9 mouse cellular contexts compared by ENCODE assay signal in the genomic region with DNA sequence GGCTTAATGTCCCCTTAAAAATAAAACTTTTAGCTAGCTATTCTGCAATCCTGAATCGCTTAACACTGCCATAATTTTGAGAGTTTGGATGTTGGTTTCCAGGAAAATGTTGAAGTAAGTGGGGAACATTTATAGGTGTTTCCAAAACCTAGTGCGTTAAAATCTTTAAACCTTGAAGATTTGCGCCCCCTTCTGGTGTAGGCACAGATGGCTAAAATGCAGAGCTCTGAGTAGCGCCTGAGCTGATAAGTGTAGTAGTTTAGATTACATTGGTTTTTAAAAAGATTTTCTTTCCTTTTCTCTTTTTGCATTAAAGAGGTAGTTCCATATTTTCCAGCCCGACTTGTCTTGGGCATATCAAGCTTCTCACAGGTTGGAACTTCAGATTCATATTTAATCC. TPM values are rescaled to one million over a fixed set of nuclear protein-coding genes. Genes with fewer than 3 reads are reported as not detected.
DNase-seq lines count a peak whose midpoint lies in the region; ATAC-seq and TF ChIP-seq lines count a peak whose summit lies in the region.
"Had no signal": no experiment of that assay in that cellular context is flagged by ENCODE, and none has a peak within 500 bp of the region (broad histone marks: within the 10 kb centered on the region; RNA-seq: fewer than 3 reads in every experiment).

No protein-coding gene starts in this region.

- no peaks in the 10 kb centered on the region for H3K27me3 ChIP-seq in heart, embryonic 12.5 days (replicated peaks)
- H3K27me3 ChIP-seq in midbrain, postnatal 0 days (ENCODE audit: insufficient read depth, low read length), result no peaks in the 10 kb centered on the region
- H3K27me3 ChIP-seq: lung, embryonic 15.5 days had no signal

- 44% methylated on average over 5 of the region's 5 CpGs for WGBS in heart, embryonic 12.5 days
- WGBS in midbrain, postnatal 0 days, result 44% methylated on average over 5 of the region's 5 CpGs

- ATAC-seq in heart, embryonic 12.5 days (ENCODE audit: insufficient number of reproducible peaks, low FRiP score), result no peak
- no peak for ATAC-seq in midbrain, postnatal 0 days (ENCODE audit: low FRiP score)

- peak; percentile 79 for TF ChIP-seq CTCF in midbrain, postnatal 0 days (IDR thresholded peaks at IDR 0.05)

- peaks cover 27% of the 10 kb centered on the region for H3K4me1 ChIP-seq in heart, embryonic 12.5 days (replicated peaks)
- no peaks in the 10 kb centered on the region for H3K4me1 ChIP-seq in midbrain, postnatal 0 days (ENCODE audit: insufficient read depth, low read length)
- H3K4me1 ChIP-seq: lung, embryonic 15.5 days had no signal

- no peak overlapping the region for H3K4me3 ChIP-seq in heart, embryonic 12.5 days
- H3K4me3 ChIP-seq in midbrain, postnatal 0 days (ENCODE audit: low read depth, low read length), result no peak overlapping the region
- H3K4me3 ChIP-seq: lung, embryonic 15.5 days had no signal

- peaks cover 50% of the 10 kb centered on the region for H3K36me3 ChIP-seq in heart, embryonic 12.5 days
- H3K36me3 ChIP-seq in midbrain, postnatal 0 days (ENCODE audit: insufficient read depth, low read length), result no peaks in the 10 kb centered on the region

- DNase-seq in heart, postnatal 10 days, result peak; percentile 71 to 84
- peak; percentile 56 to 62 for DNase-seq in B cell, adult 2 months
- peak; percentile 14 for DNase-seq in T-cell, adult 2 months (ENCODE audit: low spot score)
- DNase-seq in embryo, embryonic 9.5 days (ENCODE audit: extremely low spot score), result peak; percentile 53
- DNase-seq in layer of hippocampus, adult 9-10 months (ENCODE audit: low spot score), result peak; percentile 51
- DNase-seq in midbrain, postnatal 0 days (ENCODE audit: low spot score), result peak; percentile 76
- no peak for DNase-seq in Muller cell, postnatal 12 days (ENCODE audit: inconsistent ontology term)

- H3K27ac ChIP-seq in heart, embryonic 12.5 days (ENCODE audit: poor library complexity, severe bottlenecking), result no peak overlapping the region
- no peak overlapping the region for H3K27ac ChIP-seq in midbrain, postnatal 0 days (ENCODE audit: low read depth, low read length)
- H3K27ac ChIP-seq: lung, embryonic 15.5 days had no signal

- intact Hi-C loops in heart, postnatal 10 days (cut with DNase I), result loop anchor here (1.0 to 2.0 kb wide), 2 partner anchors 161 to 169 kb away; no protein-coding TSS in a partner anchor

- H3K9me3 ChIP-seq in heart, embryonic 12.5 days (replicated peaks), result no peaks in the 10 kb centered on the region
- H3K9me3 ChIP-seq in midbrain, postnatal 0 days (ENCODE audit: low read length), result no peaks in the 10 kb centered on the region
- H3K9me3 ChIP-seq: lung, embryonic 15.5 days had no signal

- no peak overlapping the region for H3K9ac ChIP-seq in heart, embryonic 12.5 days
- no peak overlapping the region for H3K9ac ChIP-seq in midbrain, postnatal 0 days (replicated peaks; ENCODE audit: low read length, poor library complexity, severe bottlenecking)
- H3K9ac ChIP-seq: lung, embryonic 15.5 days had no signal

- no peak overlapping the region for H3K4me2 ChIP-seq in heart, embryonic 12.5 days
- H3K4me2 ChIP-seq in midbrain, postnatal 0 days (ENCODE audit: low read depth, low read length, poor library complexity, severe bottlenecking), result no peak overlapping the region
- H3K4me2 ChIP-seq: lung, embryonic 15.5 days had no signal

RNA-seq across cellular contexts. Expression of a gene that starts 38.1 kb away (rescaled TPM):
- 1 to 10 TPM; 1.1 to 1.3 TPM for total RNA-seq in heart, postnatal 10 days (2021)
- polyA plus RNA-seq in heart, embryonic 12.5 days (2016; fragmentation: Nextera tagmentation; extraction: Ambion mirVana), result 0.83 and 1.1 TPM in 2 replicates
- 0.49 and 0.90 TPM in 2 replicates for total RNA-seq in midbrain, postnatal 0 days (2014; rRNA removed)
- 0.59 and 0.83 TPM in 2 replicates for polyA plus RNA-seq in midbrain, postnatal 0 days (2015; fragmentation: Nextera tagmentation; extraction: Ambion mirVana)

RNA-seq across cellular contexts. Expression of a gene that starts 40.0 kb away (rescaled TPM):
- not detected for total RNA-seq in heart, postnatal 10 days (2021)
- polyA plus RNA-seq in heart, embryonic 12.5 days (2016; fragmentation: Nextera tagmentation; extraction: Ambion mirVana), result 0.17 and 0.23 TPM in 2 replicates
- total RNA-seq in midbrain, postnatal 0 days (2014; rRNA removed), result not detected in 2 replicates
- polyA plus RNA-seq in midbrain, postnatal 0 days (2015; fragmentation: Nextera tagmentation; extraction: Ambion mirVana), result not detected in 2 replicates

RNA-seq across cellular contexts. Expression of a gene that starts 48.3 kb away (rescaled TPM):
- 100 to 1,000 TPM; 145 to 150 TPM for total RNA-seq in heart, postnatal 10 days (2021)
- polyA plus RNA-seq in heart, embryonic 12.5 days (2016; fragmentation: Nextera tagmentation; extraction: Ambion mirVana), result 110 and 119 TPM in 2 replicates
- total RNA-seq in midbrain, postnatal 0 days (2014; rRNA removed), result 8.9 and 9.4 TPM in 2 replicates
- 61.0 and 72.6 TPM in 2 replicates for polyA plus RNA-seq in midbrain, postnatal 0 days (2015; fragmentation: Nextera tagmentation; extraction: Ambion mirVana)

Comparison
In these comparisons a context has a peak if more than half of its experiments do, and no peak if none do; other contexts are left out.
1. RNA of a gene that starts 48.3 kb away (total RNA-seq): 145 to 150 TPM in heart, postnatal 10 days; 8.9 to 9.4 TPM in midbrain, postnatal 0 days; every median in the first group is over 10 times any median in the second.